Comparison of ENCODE assay signal across 7 mouse cellular contexts in the genomic region with DNA sequence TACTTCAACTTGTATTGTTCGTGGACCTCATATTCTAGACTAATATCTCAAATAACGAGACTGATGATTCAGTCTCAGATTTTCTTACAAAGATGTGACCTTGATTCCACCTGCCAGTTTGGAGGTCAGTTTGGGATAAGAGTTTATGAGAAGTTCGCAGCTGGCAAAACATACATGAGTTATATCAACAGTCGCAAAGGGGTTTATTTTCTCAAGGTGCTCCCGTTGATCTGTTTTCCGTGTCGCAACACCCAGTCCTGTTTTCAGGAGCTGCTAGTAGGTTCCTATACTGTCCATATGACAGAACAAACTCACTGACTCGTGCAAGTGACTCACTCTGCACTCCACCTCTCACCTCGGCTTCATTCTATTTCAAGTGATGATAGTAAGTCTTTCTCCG. TPM values are rescaled to one million over a fixed set of nuclear protein-coding genes. Genes with fewer than 3 reads are reported as not detected.
DNase-seq lines count a peak whose midpoint lies in the region; ATAC-seq and TF ChIP-seq lines count a peak whose summit lies in the region.

No protein-coding gene starts in this region.

- peaks cover 8% of the 10 kb centered on the region for H3K4me1 ChIP-seq in lung, embryonic 16.5 days (replicated peaks; ENCODE audit: control insufficient read depth, insufficient read depth, low read length)
- H3K4me1 ChIP-seq in embryonic facial prominence, embryonic 10.5 days: peaks cover 18% of the 10 kb centered on the region
- H3K4me1 ChIP-seq in heart, postnatal 0 days (ENCODE audit: control insufficient read depth, insufficient read depth): peaks cover 4% of the 10 kb centered on the region; the same call in 1 of the 2 replicates
- peaks cover 33% of the 10 kb centered on the region for H3K4me1 ChIP-seq in midbrain, embryonic 10.5 days

- peak overlapping the region; percentile 99 for H3K4me3 ChIP-seq in lung, embryonic 16.5 days (ENCODE audit: low read length)
- peak overlapping the region; percentile 94 for H3K4me3 ChIP-seq in embryonic facial prominence, embryonic 10.5 days
- peak overlapping the region; percentile 90 for H3K4me3 ChIP-seq in heart, postnatal 0 days (ENCODE audit: low read depth, low read length)
- H3K4me3 ChIP-seq in midbrain, embryonic 10.5 days: peak overlapping the region; percentile 97

- no peaks in the 10 kb centered on the region for H3K36me3 ChIP-seq in lung, embryonic 16.5 days (ENCODE audit: control insufficient read depth, insufficient read depth, low read length)
- no peaks in the 10 kb centered on the region for H3K36me3 ChIP-seq in embryonic facial prominence, embryonic 10.5 days (replicated peaks)
- no peaks in the 10 kb centered on the region for H3K36me3 ChIP-seq in heart, postnatal 0 days (replicated peaks; ENCODE audit: control insufficient read depth, insufficient read depth, low read length)
- no peaks in the 10 kb centered on the region for H3K36me3 ChIP-seq in midbrain, embryonic 10.5 days

- DNase-seq in lung, adult 18-20 months: no peak
- no peak for DNase-seq in embryonic facial prominence, embryonic 10.5 days (ENCODE audit: low spot score)
- DNase-seq in heart, postnatal 0 days (ENCODE audit: low spot score): no peak
- DNase-seq in midbrain, embryonic 10.5 days (ENCODE audit: low spot score): no peak
- no peak for DNase-seq in retina, postnatal 1 day
- no peak for DNase-seq in gastrocnemius, postnatal 14 days

- no peak for ATAC-seq in lung, embryonic 16.5 days (ENCODE audit: low read depth)
- ATAC-seq in heart, postnatal 0 days (ENCODE audit: insufficient read depth, low read depth): no peak

- peak overlapping the region; percentile 82 for H3K4me2 ChIP-seq in lung, embryonic 16.5 days (ENCODE audit: low read depth, low read length)
- peak overlapping the region; percentile 67 for H3K4me2 ChIP-seq in heart, postnatal 0 days (ENCODE audit: low read depth, low read length)

- no peak for TF ChIP-seq CTCF in heart, postnatal 0 days (IDR thresholded peaks at IDR 0.05; ENCODE audit: low read depth)

- H3K9me3 ChIP-seq in lung, embryonic 16.5 days (ENCODE audit: control insufficient read depth, low read length): no peaks in the 10 kb centered on the region
- no peaks in the 10 kb centered on the region for H3K9me3 ChIP-seq in embryonic facial prominence, embryonic 10.5 days
- H3K9me3 ChIP-seq in heart, postnatal 0 days (replicated peaks; ENCODE audit: control insufficient read depth, low read length): no peaks in the 10 kb centered on the region
- no peaks in the 10 kb centered on the region for H3K9me3 ChIP-seq in midbrain, embryonic 10.5 days (replicated peaks)

- intact Hi-C loops in gastrocnemius, postnatal 14 days (cut with DNase I; ENCODE audit: low total_unique reads): no loop called here

- WGBS in lung, embryonic 16.5 days: 31% methylated on average over 10 of the region's 10 CpGs
- 63% methylated on average over 10 of the region's 10 CpGs for WGBS in embryonic facial prominence, embryonic 10.5 days
- WGBS in heart, postnatal 0 days: 40% methylated on average over 10 of the region's 10 CpGs
- WGBS in midbrain, embryonic 10.5 days: 64% methylated on average over 10 of the region's 10 CpGs

- peak overlapping the region; percentile 71 for H3K9ac ChIP-seq in lung, embryonic 16.5 days (ENCODE audit: low read length)
- 0 out of 2 replicates have a peak overlapping the region, but pooled peaks have one; percentile 34 for H3K9ac ChIP-seq in heart, postnatal 0 days (replicated peaks; ENCODE audit: low read depth, low read length)

- H3K27ac ChIP-seq in lung, embryonic 16.5 days (ENCODE audit: low read length): peak overlapping the region; percentile 28
- H3K27ac ChIP-seq in embryonic facial prominence, embryonic 10.5 days (replicated peaks): peak overlapping the region; percentile 80
- H3K27ac ChIP-seq in heart, postnatal 0 days (ENCODE audit: low read depth): peak overlapping the region; percentile 92
- H3K27ac ChIP-seq in midbrain, embryonic 10.5 days (replicated peaks): peak overlapping the region; percentile 98

- no peaks in the 10 kb centered on the region for H3K27me3 ChIP-seq in lung, embryonic 16.5 days (ENCODE audit: control insufficient read depth, insufficient read depth, low read depth, low read length)
- H3K27me3 ChIP-seq in embryonic facial prominence, embryonic 10.5 days (replicated peaks; ENCODE audit: low read depth, poor library complexity, severe bottlenecking): no peaks in the 10 kb centered on the region
- H3K27me3 ChIP-seq in heart, postnatal 0 days (ENCODE audit: control insufficient read depth, insufficient read depth, low read length): no peaks in the 10 kb centered on the region
- no peaks in the 10 kb centered on the region for H3K27me3 ChIP-seq in midbrain, embryonic 10.5 days (ENCODE audit: low read depth, poor library complexity, severe bottlenecking)

- TF ChIP-seq EP300 in heart, postnatal 0 days (IDR thresholded peaks at IDR 0.05; ENCODE audit: low read depth): 0 out of 2 replicates have a peak, but pooled peaks have one; percentile 26

RNA-seq across cellular contexts. Expression of a gene that starts 24.4 kb away (rescaled TPM):
- polyA plus RNA-seq in lung, embryonic 16.5 days (2015; fragmentation: Nextera tagmentation; extraction: Ambion mirVana): 0.65 and 0.88 TPM in 2 replicates
- not detected in 2 replicates for polyA plus RNA-seq in embryonic facial prominence, embryonic 10.5 days (2016; fragmentation: Nextera tagmentation; extraction: Ambion mirVana)
- total RNA-seq in heart, postnatal 0 days (2014; rRNA removed; ENCODE audit: low replicate concordance): 5.1 and 9.2 TPM in 2 replicates
- polyA plus RNA-seq in heart, postnatal 0 days (2015; fragmentation: Nextera tagmentation; extraction: Ambion mirVana): 24.3 and 37.5 TPM in 2 replicates
- polyA plus RNA-seq in midbrain, embryonic 10.5 days (2016; fragmentation: Nextera tagmentation; extraction: Ambion mirVana): not detected in 2 replicates
- total RNA-seq in gastrocnemius, postnatal 14 days (2021): 10 to 100 TPM; 36.3 to 50.2 TPM

RNA-seq across cellular contexts. Expression of a gene that starts 24.6 kb away (rescaled TPM):
- 112 and 117 TPM in 2 replicates for polyA plus RNA-seq in lung, embryonic 16.5 days (2015; fragmentation: Nextera tagmentation; extraction: Ambion mirVana)
- 111 and 116 TPM in 2 replicates for polyA plus RNA-seq in embryonic facial prominence, embryonic 10.5 days (2016; fragmentation: Nextera tagmentation; extraction: Ambion mirVana)
- 47.0 and 74.6 TPM in 2 replicates for total RNA-seq in heart, postnatal 0 days (2014; rRNA removed; ENCODE audit: low replicate concordance)
- polyA plus RNA-seq in heart, postnatal 0 days (2015; fragmentation: Nextera tagmentation; extraction: Ambion mirVana): 90.4 and 117 TPM in 2 replicates
- polyA plus RNA-seq in midbrain, embryonic 10.5 days (2016; fragmentation: Nextera tagmentation; extraction: Ambion mirVana): 133 and 140 TPM in 2 replicates
- total RNA-seq in gastrocnemius, postnatal 14 days (2021): 10 to 100 TPM; 72.9 to 81.2 TPM

Comparison
In these comparisons a context has a peak if more than half of its experiments do, and no peak if none do; other contexts are left out.
1. H3K27ac ChIP-seq: peak in every context shown above with its lines; median percentile 98 in midbrain, embryonic 10.5 days; 92 in heart, postnatal 0 days; 80 in embryonic facial prominence, embryonic 10.5 days; 28 in lung, embryonic 16.5 days.
2. RNA of a gene that starts 24.4 kb away (polyA plus RNA-seq): 24.3 to 37.5 TPM in heart, postnatal 0 days; 0.65 to 0.88 TPM in lung, embryonic 16.5 days, not detected in embryonic facial prominence, embryonic 10.5 days and not detected in midbrain, embryonic 10.5 days; every median in the first group is over 10 times any median in the second.
3. Peak in every context shown above with its lines, with median percentiles within 50 percentile points of each other: H3K4me3 ChIP-seq.